Mouse (Mus musculus) embryo, embryonic 10.5 days (tissue): ENCODE measurements at regions not wholly inside any gene's neighbourhood (a gene's known extent, or its start where the extent isn't known, plus 50 kb on each side); places are given as distances from the start of the nearest gene placed in this dataset.
A peak's percentile ranks its signal among the peaks of the same experiment; 100 is the strongest.

Experiments used
- DNase-seq: peaks from one replicate; pipeline ENCODE4 v3.0.0-alpha.2; 2015; ENCODE audit warnings: low spot score

DNA sequence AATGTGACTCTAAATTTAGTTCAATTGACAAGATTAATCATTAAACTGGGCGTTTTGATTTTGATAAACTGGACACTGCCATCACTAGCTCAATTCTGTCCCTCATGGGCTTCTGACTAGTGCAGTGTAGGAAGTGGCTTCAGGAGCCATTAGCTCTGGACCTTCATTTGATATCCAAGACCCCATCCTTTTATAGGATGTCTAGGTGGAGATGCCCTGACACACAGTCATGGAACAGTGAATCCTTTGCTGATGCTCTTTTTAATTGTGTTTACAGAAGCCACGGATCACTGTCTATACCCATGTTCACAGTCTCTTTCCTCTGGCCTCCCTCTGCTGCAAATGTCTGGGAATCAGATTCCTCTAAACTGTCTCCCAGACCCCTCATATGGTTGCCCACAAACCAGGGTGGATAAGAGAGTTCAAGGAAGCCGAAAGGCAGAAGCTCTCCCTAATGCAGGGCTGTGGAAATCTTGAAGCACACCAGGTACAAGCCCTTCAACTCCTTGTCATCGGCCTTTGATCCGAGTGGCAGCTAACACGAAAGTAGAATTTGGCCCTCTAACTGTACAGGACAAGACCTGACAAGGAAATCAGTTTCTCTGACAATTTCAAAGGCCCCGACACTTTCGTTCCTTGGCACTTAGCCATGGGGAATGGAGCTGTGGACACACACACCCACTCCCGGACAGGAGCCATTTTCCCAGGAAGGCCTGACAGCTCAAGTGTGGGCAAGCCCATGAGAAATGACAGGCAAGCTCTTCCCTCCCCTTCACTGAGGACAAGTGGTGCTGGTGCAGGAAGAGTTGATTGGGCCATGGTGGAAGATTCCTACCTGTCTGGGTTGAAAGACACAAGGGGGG is 135.2 kb upstream of the Parp11 start:
- DNase-seq = no peak

DNA sequence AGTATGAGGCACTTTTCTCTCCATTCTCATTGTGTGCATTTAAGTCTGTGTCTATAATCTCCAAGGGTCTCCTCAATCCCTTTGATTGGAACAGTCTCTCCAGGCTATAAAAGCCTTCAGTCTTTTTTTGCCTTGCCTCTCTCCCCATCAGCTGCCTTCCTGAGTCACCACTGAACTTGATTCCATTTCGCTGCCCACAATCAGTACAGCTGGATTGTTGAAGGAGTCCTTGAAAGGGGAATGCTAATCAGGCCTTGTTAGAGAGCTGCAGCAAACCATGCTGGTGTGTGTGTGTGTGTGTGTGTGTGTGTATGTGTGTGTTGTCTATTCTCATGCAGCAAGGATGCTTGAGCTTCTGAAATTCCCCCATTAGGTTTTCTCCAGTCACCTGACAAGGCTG is 129.3 kb upstream of the Parp11 start:
- no peak for DNase-seq

DNA sequence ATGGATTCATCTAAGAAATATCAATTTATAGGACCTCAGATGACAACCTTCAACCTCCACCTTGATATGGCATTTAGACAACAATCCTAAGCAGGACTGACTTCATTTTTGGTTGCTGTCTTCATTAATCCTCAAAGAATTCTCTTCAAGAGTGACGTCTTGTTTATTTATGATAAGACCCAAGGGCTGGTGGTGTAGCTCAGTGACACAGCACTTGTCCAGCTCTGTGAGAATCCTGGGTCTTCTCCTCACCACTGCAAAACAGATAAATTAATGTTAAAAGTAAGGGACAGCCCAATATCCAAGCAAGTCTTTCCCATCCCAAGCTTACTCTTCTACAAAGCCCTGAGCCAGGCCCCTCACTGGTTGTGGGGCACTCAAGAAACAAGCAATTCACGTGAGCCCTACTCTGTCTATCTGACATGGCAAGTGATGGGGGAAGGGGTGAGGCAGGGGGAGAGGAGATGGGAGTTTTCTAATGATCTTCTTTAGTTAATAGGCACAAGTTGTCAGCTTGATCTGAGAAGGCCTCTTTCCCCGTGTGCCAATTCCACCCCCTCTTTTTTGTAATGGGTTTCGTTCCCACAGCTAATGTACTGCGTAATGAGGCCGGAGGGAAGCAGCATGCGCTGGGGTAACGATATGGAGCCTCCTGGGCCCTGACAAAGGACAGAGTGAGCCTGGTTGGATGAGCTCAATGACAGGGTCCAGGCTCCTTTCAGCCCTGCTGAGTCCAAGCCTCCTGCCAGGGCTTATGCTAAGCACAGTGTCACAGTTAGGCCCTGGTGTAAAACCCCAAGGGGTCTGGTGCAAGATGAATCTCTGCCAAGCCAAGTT is 127.7 kb upstream of the Parp11 start:
- no peak for DNase-seq

DNA sequence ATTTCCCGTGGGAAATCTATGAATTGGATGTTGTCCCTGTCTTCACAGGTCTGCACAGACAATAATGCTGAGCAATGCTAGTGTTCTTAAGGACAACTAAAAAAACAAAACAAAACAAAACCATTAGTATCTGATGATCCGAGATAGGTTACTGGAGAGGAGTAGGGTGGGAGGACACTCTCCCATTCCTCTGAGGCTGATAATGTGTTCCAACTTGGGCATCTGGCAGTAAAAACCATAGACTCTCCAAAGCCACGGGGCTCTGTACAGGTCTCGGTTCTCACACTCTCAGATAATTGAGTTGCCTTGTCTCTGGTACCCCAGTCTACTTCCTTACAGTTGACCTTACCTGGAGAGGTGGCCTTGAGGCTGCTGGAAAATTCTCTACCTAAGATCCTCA is 126.0 kb upstream of the Parp11 start:
- DNase-seq = no peak

DNA sequence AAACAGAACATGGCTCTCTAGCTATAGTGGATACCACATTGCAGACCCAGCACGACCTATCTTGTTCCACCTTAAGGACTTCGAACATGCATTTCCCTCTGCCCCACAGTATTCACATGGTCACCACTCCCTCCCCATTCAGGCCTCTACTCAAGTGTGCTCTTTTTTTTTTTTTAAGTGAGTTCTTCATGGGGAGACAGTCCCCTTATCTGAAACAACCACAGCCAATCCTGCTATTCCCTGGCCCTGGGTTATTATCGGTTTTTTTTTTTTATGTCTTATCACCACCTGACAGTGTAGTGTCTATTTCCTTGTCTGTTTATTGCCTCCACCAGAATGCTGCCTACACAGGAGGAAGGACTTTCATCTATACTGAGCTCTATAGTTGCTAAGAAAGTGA is 125.6 kb upstream of the Parp11 start:
- DNase-seq = no peak

DNA sequence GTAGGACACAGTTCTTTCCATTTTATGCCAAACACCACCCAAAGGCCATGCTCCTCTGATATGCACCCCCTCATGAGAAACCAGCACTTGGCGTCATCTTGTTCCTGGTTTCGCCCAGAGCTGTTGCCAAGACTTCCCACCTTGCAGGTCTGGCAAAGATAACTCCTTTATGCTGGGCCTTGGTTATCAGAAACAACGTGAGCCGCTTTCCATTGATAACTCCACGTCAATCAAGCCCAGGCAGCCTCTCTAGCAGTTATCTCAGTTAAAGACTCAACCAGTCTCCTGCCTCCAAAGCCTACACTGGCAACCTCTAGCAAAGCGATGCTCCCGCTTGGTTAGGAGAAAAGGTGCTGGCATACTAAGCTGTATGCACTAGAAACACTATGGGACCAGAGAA is 124.2 kb upstream of the Parp11 start:
- no peak for DNase-seq

DNA sequence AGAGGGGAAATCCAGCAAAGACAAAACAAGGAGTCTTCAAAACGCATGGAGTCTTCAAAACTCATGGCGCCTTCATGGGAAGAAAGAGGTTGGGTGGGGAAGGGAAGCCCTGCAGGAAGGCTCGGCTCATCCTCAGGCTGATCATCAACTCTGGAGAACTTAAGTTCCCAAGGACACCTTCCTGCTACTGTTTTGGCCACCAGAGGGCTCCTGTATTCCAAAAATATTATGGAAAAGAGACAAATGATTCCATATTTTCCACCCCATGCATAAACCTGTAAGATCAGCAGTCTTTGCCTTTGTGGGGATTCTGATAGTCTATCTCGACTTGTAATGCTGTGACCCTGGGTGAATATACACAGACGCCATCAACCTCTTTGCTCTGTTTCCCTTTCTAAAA is 121.7 kb upstream of the Parp11 start:
- DNase-seq = peak; percentile 76

DNA sequence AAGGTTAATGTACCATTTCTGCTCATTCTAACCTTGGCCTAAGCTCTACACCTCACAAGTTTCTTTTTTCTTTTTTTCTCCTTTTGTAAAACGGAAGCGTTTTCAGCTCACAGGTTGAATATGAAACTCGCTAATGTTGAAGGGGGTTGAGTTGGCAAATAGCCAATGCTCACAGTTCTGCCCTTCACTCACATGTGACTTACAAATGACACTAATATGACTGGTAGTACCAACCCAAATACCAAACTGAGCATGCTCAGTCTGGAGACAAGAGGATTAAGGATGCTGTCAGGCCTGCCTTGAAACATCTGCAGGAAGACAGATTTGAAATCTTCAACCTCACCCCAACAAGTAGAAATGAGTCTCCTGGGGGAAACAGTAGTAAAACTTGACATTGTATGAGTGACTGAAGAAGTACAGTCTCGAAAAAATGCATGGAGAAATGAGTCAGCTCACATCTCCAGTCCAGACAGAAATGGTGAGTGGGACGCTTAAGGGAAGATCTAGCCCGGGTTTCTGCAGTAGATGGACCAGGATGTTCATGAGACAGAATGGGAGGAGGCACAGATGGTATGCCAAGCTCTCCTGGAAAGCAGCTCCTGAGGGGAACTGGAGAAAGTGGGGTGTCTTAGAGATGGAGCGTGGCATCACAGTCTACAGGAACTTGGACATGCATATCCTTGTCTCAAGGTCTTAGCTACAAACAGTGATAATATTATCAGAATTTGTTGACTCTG is 120.9 kb upstream of the Parp11 start:
- no peak for DNase-seq

DNA sequence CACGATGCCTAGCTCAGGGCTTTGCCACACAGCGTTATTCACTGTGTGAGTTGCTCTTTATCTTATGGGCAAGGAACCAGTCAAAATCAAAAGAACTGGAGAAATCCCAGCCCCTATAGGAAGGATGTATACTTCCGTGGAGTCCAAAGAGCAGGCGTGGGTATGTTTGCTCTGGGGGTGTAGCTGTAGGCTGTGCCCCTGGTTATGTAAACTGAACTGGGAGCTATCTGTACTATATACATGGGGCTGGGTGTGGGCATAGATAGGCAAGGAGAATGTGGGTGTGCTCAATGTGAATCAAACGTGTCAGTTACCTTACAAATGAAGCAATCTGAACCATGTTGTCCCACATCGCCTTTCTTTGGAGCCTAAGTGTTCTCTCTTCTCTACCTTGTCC is 120.3 kb upstream of the Parp11 start:
- no peak for DNase-seq

DNA sequence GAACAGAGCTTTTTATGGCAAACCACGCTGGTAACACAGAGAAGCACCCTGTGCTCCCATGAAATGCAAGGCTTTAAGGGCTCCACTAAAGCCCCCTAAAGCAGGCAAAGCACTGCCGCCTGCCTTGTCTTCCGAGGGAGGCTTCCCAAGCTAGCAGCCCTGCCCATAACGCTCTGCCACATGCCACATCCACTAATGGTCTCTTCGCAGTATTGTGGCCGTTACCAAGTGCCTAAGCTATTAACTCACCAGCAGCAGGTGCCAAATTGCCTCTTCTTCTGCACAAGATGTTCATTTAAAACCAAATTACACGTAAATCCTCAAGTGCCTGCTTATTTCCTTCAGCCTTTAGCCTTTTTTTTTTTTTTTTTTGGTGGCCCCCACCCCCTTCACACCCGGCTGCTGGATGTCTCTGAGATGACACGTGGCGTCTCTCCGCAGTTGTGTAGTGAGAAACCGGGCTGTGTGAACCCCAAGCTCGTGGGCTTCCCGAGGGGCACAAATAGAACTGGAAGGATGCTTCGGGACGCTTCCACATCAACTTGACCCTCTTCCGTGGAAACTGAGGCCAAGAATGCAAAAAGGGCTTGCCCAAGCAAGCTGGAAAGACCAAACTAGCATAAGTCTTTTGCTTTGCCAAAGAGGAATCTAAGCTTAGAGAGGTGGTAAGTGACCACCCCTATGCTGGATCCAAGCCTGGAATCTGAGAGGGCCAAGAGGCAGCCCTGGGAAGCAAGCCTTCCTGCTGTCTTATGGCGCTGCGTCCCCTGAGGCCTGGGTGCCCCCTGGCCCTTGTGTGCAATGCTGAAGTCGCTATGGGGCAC is 117.2 kb upstream of the Parp11 start:
- DNase-seq = peak; percentile 63

DNA sequence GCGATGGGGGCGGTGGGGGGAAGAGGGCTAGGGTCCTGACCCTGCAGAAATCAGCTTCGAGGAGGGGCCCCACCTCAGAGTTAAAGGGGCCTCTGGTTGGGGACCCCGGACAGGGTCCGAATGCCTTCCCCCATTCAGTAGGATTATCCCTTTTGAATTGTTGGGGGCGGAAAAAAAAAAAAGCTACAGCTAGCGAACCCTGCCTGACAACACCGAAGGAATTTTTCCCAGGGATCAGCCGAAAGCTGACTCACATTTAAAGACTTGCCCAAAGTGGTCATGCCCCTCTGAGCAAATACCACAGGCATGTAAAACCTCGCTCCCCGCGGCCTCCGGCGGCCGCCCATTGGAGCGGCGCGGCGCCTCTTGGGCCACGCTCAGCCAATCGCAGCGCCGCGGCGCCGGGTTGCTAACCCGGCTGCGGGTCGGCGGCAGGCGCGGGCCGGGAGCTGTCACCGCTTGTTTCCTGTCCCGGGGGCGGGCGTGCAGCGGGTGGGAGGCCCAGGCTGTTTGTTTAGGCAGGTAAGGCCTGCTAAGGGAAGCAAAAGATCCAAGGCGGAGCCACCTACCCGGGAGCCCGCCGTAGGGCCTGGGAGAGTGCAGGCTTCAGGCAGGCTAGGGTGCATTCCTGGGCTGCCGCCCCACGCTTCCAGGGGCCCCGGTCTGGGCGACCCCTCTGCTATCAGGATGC is 116.5 kb upstream of the Parp11 start:
- peak; percentile 95 for DNase-seq

DNA sequence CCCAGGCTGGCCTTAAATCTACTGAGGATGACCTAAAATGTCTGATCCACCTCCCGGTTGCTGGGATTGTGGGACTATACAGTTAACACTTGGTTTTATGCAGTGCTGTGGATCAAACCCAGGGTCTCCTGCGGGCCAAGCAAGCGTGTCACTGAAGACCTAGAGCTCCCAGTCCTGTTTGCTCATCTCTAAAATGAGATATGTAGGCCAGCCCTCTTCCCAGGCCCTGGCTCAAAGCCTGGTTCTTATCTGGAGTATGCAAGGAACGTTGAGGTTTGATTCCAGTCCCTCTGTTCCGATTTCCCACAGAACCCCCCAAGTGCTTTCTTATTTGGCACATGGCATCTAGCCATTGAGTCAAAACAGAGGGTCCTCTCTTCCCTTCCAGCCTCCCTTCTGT is 115.5 kb upstream of the Parp11 start:
- no peak for DNase-seq

DNA sequence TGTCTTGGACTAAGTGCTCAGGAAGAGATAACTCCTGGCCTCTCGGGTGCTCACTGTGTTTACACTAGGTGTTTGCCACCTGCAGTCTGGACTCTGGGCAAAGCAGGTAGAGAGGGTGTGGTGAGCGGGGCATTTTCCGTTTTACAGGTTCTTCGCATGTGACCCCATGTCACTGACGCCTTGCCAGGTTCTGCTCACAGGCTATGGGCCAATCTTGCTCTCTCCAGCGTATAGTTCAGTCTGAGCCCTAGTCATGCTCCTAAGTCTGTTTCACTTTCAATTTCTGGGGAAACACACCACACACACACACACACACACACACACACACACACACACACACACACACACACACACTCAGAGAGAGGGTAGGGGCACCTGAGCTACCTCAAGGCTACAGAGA is 112.4 kb upstream of the Parp11 start:
- DNase-seq = no peak

DNA sequence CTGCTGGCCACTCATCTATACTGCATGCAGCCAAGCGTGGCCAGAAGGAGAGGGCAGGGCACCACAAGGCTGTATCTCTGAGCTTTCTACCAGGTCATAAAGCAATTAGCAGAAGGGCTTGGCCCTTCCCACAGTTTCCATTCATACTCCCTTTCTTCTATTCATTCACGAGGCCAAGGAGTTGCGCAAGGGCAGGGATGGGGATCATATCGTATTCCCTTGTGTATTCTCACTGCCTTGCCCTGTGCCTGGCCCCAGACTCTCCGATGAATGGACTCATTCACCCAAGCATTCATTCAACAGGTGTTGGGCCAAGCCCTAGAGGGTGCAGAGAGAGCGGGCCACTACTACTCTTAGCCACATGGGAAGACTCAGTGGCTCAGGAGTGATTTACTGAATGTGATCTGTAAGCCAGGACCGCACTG is 111.2 kb upstream of the Parp11 start:
- peak; percentile 69 for DNase-seq

DNA sequence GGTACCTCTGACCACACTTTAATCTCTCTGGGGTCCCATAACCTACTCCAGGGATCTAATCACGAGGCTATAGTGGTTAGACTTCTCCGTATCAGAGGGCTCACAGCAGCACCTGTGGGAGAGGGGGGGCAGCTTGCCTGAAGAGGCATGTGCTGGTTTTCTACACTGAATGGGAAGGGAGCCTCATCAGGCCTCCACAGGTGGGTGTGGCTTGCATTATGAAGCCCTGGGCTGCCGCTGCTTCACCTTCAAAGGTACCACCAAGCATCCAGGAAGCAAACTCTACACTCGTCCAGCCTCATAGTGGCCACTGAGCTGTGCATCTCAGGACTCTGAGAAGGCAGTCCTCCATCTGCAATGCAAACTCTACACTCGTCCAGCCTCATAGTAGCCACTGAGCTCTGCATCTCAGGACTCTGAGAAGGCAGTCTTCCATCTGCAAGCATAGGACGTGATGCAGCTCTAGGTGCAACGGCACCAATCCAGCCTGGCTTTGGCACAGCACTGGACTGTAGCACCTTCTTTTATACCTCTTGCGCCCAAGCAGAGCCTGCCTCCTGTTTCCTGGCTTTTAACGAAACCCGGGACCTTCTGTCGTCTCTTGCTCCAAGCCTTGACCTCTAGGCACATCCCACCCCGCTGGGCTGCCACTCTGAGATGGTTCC is 110.5 kb upstream of the Parp11 start:
- peak; percentile 45 for DNase-seq

DNA sequence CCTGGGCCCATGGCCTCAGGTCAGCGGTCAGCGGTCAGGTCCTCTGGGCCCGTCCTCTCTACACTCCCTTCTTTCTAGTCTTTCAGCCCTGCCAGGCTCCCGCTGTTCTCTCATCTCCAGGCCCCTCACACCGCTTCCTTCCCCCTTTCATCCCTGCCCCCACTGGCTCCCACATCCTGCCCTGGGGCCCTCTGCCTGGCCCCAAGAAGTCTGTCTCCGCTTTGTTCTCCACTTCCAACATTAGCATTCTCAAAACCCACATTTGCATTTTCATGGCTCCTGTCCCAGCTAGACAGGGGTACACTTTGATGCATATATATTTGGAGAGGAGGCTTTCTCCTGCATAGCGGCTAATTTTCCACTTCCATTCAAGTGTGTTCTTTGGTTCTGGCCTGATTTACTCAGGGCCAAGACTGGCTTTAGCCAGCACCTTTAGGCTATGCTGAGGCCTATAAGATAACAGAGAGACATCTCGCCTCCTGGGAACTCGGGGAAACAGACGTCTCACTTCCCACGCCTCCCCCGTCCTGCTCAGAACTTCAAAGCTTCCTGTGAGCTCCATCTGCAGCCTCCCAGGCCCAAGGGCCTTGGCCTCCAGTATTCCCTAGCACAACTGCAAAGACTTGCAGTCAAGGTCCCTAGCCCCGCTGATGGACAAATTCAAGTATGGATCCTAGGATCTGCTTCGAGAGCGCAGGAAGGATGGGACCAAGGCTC is 109.8 kb upstream of the Parp11 start:
- peak; percentile 77 for DNase-seq

DNA sequence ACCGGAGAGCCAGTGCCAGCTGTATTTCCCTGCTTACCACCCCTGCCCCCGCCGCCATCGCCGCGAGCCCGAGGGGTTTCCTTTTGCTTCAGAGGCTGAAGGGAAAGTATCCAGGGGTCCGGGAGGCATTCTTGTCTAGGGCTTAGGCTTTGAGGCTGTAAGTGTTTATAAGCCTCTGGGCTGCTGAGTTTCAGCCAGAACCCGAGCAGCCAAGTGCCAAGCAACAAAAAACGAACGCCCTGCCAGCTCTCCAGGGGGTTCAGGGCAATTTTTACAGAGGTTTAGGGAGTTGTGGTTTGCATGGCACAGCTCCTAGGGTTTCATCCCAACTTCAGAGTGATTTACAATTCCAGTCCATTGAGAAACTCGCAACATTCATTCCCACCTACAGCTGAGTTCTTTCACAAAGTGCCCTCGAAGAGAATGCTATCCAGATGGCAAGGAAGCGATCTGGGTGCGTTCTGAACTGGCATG is 109.2 kb upstream of the Parp11 start:
- no peak for DNase-seq

DNA sequence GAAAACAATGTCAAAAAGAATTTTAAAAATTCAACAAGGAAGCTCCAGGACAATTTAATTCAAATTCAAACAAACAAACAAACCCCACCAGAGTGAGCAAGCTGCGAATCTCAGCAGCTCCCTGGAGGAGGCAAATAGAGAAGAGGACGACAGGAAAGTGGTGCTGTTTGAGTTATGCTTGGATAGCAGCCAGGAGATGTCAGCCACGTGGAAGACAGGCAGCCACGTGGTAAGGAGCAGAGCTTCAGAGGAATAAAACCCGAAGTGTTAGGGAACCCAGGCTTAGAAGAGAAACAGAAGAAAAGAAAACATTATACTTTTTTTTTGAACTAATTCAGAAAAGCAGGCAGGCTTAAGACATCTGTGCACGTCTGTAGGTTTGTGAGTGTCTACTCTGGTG is 108.2 kb upstream of the Parp11 start:
- no peak for DNase-seq

DNA sequence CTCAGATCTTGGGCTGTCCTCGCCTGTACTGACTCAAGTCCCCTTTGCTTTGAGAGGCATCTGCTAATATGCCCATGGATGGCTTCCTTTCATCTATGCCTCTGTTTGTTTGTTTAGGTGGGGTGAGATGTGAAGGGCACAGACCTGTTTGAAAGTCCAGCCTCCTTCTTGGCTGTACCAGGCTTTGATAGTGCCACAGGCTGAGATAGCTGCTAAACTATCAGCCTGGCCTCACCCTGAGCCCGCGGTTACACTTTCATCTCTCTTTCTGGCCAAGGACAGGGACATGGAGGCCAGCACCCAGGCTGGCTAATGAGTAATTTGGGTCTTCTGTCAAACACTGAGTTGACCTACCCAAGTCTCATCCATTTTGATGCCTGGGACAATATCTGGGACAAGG is 105.0 kb upstream of the Parp11 start:
- DNase-seq = no peak
